Mouse (Mus musculus) C2C12 (cell line): ENCODE data around the gene Ogfod3.
A peak's percentile ranks its signal among the peaks of the same experiment; 100 is the strongest.

Experiments
- CEBPB ChIP-seq: IDR thresholded peaks from one replicate; pipeline ENCODE4 v1.6.1; 2011; ENCODE audit warnings: low read depth, mild to moderate bottlenecking, control low read depth, moderate library complexity
- CTCF ChIP-seq: IDR thresholded peaks from one replicate; pipeline ENCODE4 v1.5.1; 2011; ENCODE audit not compliant: control insufficient read depth, insufficient read depth, insufficient read length
- FOSL1 ChIP-seq: IDR thresholded peaks from one replicate; pipeline ENCODE4 v1.8.0; 2011; ENCODE audit warnings: mild to moderate bottlenecking, low read length; ENCODE audit not compliant: poor library complexity, insufficient read depth, severe bottlenecking
- MAX ChIP-seq: IDR thresholded peaks from one replicate; pipeline ENCODE4 v1.6.1; 2011; ENCODE audit warnings: mild to moderate bottlenecking, control low read depth
- MYOD1 ChIP-seq: IDR thresholded peaks from one replicate; pipeline ENCODE4 v1.6.1; 2011; ENCODE audit warnings: low read depth; ENCODE audit not compliant: control insufficient read depth, insufficient read length
- MYOG ChIP-seq: IDR thresholded peaks from one replicate; pipeline ENCODE4 v1.6.1; 2011; ENCODE audit not compliant: control insufficient read depth, insufficient read length; ENCODE audit errors: extremely low read depth
- USF1 ChIP-seq: IDR thresholded peaks from one replicate; pipeline ENCODE4 v1.6.1; 2011; ENCODE audit warnings: low read depth, mild to moderate bottlenecking, control low read depth, moderate library complexity

GRCm38 (mm10) chr11:121236564-121237344, 32.2 kb upstream of the Ogfod3 start, which contains the start of gene Narf:
- TF ChIP-seq CTCF (peak; percentile 60), MYOG (no peak), MYOD1 (no peak), CEBPB (no peak), USF1 (no peak), MAX (peak; percentile 74), FOSL1 (no peak)
